Mouse (Mus musculus): Measurements from ENCODE around the gene Xirp1.

DNA sequence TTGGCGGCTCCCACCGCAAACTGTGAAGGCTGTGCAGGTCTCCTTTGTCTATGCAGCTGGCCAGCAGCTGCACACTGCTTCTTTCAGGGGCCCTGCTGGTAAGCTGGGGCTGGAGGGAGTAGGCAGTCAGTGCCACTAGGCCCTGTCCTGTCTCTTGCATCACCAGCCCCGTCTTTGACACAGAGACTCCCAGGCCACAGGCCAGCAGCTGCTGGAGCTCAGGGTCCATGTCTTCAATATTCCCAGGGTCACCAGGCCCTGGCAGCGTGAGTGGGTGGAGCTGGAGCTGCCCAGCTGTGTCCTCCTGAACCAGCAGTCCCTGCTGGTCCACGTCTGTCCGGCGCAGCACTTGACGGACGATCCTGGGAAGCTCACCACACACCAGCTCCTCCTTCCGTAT, 6.4 kb downstream of the Xirp1 start:
- TF ChIP-seq EP300 (IDR thresholded peaks at IDR 0.05; ENCODE audit: insufficient read depth, low read depth, low read length), result no peak
- TF ChIP-seq CTCF (IDR thresholded peaks at IDR 0.05), result no peak
- TF ChIP-seq POLR2A (IDR thresholded peaks at IDR 0.05; ENCODE audit: insufficient read depth, low read depth, low read length), result no peak

Measured in heart, adult 2 months (tissue).